Mouse (Mus musculus): Measurements from ENCODE around the gene Vash2.

GRCm38 (mm10) chr1:190978511-190979073 is 504 bp downstream of the Vash2 start:
- TF ChIP-seq CTCF (IDR thresholded peaks at IDR 0.05; ENCODE audit: extremely low read depth, insufficient read depth, low read length) = no peak
- no peak for TF ChIP-seq POLR2A (IDR thresholded peaks at IDR 0.05; ENCODE audit: extremely low read depth, insufficient read depth, low read length)
